Mouse (Mus musculus) embryonic facial prominence, embryonic 12.5 days (tissue): Measurements from ENCODE around the gene Zswim3. TPM values are rescaled to one million over a fixed set of nuclear protein-coding genes. Genes with fewer than 3 reads are reported as not detected.

Experiments used
- ATAC-seq: fragments of 200-750 bp; cut with Nextera tagmentation; 2 replicates; pipeline ENCODE4 v1.8.0; 2017; ENCODE audit not compliant: insufficient number of reproducible peaks, insufficient read depth, low FRiP score, low TSS enrichment
- H3K27ac ChIP-seq: fragments of 300-500 bp; sonication (generic); 2 replicates; pipeline ENCODE4 v1.5.1; 2016; ENCODE audit warnings: mild to moderate bottlenecking
- H3K27me3 ChIP-seq: fragments of 300-500 bp; sonication (generic); 2 replicates; pipeline ENCODE4 v1.6.1; 2016; ENCODE audit warnings: mild to moderate bottlenecking, moderate library complexity
- H3K36me3 ChIP-seq: fragments of 300-500 bp; sonication (generic); 2 replicates; pipeline ENCODE4 v1.6.1; 2016; ENCODE audit warnings: mild to moderate bottlenecking
- H3K4me1 ChIP-seq: fragments of 300-500 bp; sonication (generic); 2 replicates; pipeline ENCODE4 v1.6.1; 2016
- H3K4me2 ChIP-seq: fragments of 300-500 bp; sonication (generic); replicated peaks from 2 replicates; pipeline ENCODE4 v1.6.1; 2016; ENCODE audit warnings: mild to moderate bottlenecking, moderate library complexity
- H3K4me3 ChIP-seq: fragments of 300-500 bp; sonication (generic); 2 replicates; pipeline ENCODE4 v1.5.1; 2016; ENCODE audit warnings: mild to moderate bottlenecking
- H3K9ac ChIP-seq: fragments of 300-500 bp; sonication (generic); 2 replicates; pipeline ENCODE4 v1.6.1; 2016; ENCODE audit warnings: mild to moderate bottlenecking, moderate library complexity
- H3K9me3 ChIP-seq: fragments of 300-500 bp; sonication (generic); 2 replicates; pipeline ENCODE4 v1.6.1; 2016; ENCODE audit warnings: mild to moderate bottlenecking, moderate library complexity
- WGBS: fragments of 180-500 bp; shearing (Covaris S2); methylation state at CpG from one replicate; pipeline ENCODE4 v1.1.7; 2016; 5-methylcytosine and 5-hydroxymethylcytosine counted together
- polyA plus RNA-seq: library from polyadenylated mRNA; unstranded; fragments of >200 nt; fragmentation: Nextera tagmentation; extraction: Ambion mirVana; gene quantifications from 2 replicates; pipeline ENCODE4 v1.2.1, GENCODE M21; 2016

Gene Zswim3
- polyA plus RNA-seq, 1 experiment from 2014 or later: 9.5 TPM

DNA sequence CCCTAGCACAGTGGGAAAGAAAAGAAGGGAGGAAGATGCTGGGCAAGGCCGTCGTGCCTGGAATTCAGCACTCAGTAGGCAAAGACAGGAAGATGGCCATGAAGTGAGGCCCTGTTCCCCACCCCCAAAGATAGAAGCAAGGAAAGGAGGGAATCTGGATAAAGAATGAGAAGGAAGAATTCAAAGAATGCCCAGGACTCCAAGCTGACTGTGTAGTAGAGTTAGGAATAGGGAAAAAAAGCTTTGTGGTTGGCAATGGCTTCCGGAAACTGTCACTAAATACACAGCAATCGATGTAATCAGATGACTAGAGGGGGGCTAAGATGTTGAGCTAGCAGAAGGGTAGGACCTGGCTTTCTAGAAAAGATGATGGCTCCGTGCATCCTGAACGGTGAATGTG lies 12.3 kb downstream of the Zswim3 start:
- no peak for ATAC-seq
- no peak overlapping the region for H3K4me3 ChIP-seq
- no peak overlapping the region for H3K9ac ChIP-seq
- 85% methylated on average over 6 of the region's 6 CpGs for WGBS
- H3K27ac ChIP-seq: no peak overlapping the region
- no peaks in the 10 kb centered on the region for H3K9me3 ChIP-seq
- H3K27me3 ChIP-seq: no peaks in the 10 kb centered on the region
- no peak overlapping the region for H3K4me2 ChIP-seq
- H3K36me3 ChIP-seq: 0 out of 2 replicates have a peak, but pooled peaks cover 10% of the 10 kb centered on the region
- H3K4me1 ChIP-seq: 0 out of 2 replicates have a peak, but pooled peaks cover 4% of the 10 kb centered on the region

DNA sequence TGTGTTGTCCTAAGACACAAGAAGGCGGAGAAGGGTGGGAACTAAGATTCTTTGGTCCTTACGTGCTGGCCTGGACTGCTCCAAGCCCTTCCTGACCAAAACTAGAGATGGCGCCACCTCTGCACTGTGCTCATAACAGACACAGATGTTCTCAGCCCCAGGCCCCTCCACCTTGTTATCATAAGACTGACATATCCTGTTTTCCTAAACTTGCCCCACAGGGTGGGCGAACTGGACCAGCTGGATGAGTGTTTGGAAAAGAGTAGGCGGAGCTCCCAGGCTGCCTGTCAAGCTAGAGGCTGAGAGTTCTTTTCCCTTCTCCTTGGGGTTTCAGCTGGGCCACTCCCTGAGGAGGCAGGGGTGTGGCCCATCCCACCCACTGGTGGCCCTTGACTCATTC lies 12.8 kb downstream of the Zswim3 start:
- no peak overlapping the region for H3K4me3 ChIP-seq
- H3K9me3 ChIP-seq: no peaks in the 10 kb centered on the region
- no peak overlapping the region for H3K4me2 ChIP-seq
- ATAC-seq: no peak
- H3K27me3 ChIP-seq: no peaks in the 10 kb centered on the region
- H3K9ac ChIP-seq: no peak overlapping the region
- 0 out of 2 replicates have a peak, but pooled peaks cover 4% of the 10 kb centered on the region for H3K4me1 ChIP-seq
- 54% methylated on average over 5 of the region's 5 CpGs for WGBS
- H3K27ac ChIP-seq: no peak overlapping the region
- H3K36me3 ChIP-seq: 0 out of 2 replicates have a peak, but pooled peaks cover 10% of the 10 kb centered on the region

DNA sequence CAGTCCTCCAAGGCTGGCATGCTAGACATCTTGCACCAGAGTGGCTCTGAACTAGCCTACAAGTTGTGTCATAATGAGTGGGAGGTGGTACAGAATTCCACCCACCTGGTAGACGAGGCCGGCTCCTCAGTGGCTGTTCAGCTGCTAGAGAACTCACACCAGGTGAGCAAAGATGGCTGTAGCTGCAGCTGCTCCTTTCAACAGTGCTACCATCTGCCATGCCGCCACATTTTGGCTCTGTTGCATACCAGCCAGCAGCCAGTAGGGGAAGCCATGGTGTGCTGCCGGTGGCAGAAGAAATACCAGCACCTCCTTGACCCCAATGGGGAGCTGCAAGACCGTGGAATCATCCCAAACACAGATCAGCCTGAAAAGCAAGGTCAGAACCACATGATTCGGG lies 16.2 kb downstream of the Zswim3 start:
- WGBS: 90% methylated on average over 6 of the region's 6 CpGs
- Histone ChIP-seq H3K36me3 (peaks cover 25% of the 10 kb centered on the region), H3K27ac (no peak overlapping the region), H3K27me3 (no peaks in the 10 kb centered on the region), H3K4me1 (peaks cover 11% of the 10 kb centered on the region; the same call in 1 of the 2 replicates), H3K4me2 (no peak overlapping the region), H3K4me3 (no peak overlapping the region), H3K9ac (no peak overlapping the region), H3K9me3 (no peaks in the 10 kb centered on the region)
- ATAC-seq: no peak

DNA sequence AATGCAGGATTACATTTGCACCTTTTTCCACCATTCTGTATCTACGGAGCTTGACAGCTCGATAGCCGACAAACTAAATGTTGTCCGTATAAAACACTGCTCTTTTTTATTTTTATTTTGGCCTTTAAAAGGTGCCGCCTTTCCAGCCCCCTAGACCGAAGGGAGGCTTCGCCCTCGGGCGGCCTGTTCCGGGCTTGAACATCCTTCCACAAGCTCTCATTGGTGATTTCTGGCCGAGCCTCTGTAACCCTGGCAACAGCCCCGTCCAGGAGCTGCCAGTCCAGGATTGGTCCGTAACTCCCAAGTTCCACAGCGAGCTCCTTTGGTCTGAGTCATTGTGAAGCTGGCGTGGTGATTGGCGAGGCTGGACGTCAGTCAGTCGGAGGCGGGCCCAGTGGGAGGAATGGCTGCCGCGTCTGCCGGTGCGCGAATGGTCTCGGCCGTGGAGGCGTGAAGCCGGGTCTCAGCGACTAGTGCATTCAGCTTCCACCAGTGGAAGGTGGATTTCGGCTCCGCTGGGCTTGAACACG lies 17.8 kb downstream of the Zswim3 start, which contains the start of gene Zswim1:
Gene Zswim1 (plus strand): TSS at position 51 of the 530 bp plus-strand sequence.
- Histone ChIP-seq H3K4me1 (peaks cover 8% of the 10 kb centered on the region; the same call in 1 of the 2 replicates), H3K27ac (peak within 1 kb of the TSS; percentile 84), H3K27me3 (no peaks in the 10 kb centered on the region), H3K36me3 (peaks cover 41% of the 10 kb centered on the region), H3K9me3 (no peaks in the 10 kb centered on the region), H3K4me2 (peak within 1 kb of the TSS; percentile 52), H3K9ac (peak within 1 kb of the TSS; percentile 61), H3K4me3 (peak within 1 kb of the TSS; percentile 71)
- peak; percentile 99 for ATAC-seq
- 1% methylated on average over 32 of the region's 32 CpGs for WGBS

DNA sequence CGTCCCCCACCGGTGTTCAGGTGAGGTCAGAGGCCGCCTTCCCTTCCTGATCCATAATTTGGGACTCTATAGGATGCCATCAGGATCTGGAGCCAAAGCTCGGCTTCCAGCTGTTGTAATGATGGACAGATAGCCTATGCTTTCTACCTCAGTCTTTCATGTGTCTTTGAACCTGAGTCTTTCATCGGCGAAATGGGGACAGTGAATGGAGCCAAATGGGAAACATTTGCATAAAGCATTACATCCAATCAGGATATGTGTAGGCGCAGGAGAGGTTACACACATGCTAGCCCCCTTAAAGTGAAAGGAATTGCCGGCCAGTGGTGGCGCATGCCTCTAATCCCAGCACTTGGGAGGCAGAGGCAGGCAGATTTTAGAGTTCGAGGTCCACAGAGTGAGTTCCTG lies 18.3 kb downstream of the Zswim3 start:
- Histone ChIP-seq H3K27ac (peak overlapping the region; percentile 84), H3K9ac (peak overlapping the region; percentile 61), H3K9me3 (no peaks in the 10 kb centered on the region), H3K4me3 (peak overlapping the region; percentile 71), H3K4me2 (peak overlapping the region; percentile 52), H3K27me3 (no peaks in the 10 kb centered on the region), H3K36me3 (peaks cover 45% of the 10 kb centered on the region), H3K4me1 (peaks cover 7% of the 10 kb centered on the region; the same call in 1 of the 2 replicates)
- peak; percentile 25; the same call in 1 of the 2 replicates for ATAC-seq
- WGBS: 3% methylated on average over 10 of the region's 10 CpGs

DNA sequence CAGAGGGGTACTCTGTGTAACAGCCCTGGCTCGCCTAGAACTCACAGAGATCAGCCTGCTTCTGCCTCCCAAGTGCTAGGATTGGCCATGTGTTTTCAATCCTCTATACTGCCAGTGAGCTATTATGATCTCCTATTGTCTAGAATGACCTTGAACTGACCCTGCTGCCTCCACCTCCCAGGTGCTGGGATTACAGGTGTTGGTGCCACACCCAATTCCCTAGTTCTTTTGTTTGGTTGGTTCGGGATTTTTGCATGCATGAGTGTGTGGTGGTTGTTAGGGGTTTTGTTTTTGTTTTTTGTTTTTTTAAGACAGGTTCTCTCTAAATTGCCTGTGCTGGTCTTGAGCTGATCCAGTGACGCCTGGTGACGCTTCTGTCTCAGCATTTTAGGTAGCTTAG lies 19.1 kb downstream of the Zswim3 start:
- H3K27me3 ChIP-seq: no peaks in the 10 kb centered on the region
- H3K9ac ChIP-seq: no peak overlapping the region
- no peak overlapping the region for H3K4me3 ChIP-seq
- H3K4me1 ChIP-seq: peaks cover 7% of the 10 kb centered on the region; the same call in 1 of the 2 replicates
- no peak for ATAC-seq
- H3K4me2 ChIP-seq: no peak overlapping the region
- 92% methylated on average over 4 of the region's 4 CpGs for WGBS
- no peaks in the 10 kb centered on the region for H3K9me3 ChIP-seq
- peaks cover 53% of the 10 kb centered on the region for H3K36me3 ChIP-seq
- H3K27ac ChIP-seq: no peak overlapping the region

DNA sequence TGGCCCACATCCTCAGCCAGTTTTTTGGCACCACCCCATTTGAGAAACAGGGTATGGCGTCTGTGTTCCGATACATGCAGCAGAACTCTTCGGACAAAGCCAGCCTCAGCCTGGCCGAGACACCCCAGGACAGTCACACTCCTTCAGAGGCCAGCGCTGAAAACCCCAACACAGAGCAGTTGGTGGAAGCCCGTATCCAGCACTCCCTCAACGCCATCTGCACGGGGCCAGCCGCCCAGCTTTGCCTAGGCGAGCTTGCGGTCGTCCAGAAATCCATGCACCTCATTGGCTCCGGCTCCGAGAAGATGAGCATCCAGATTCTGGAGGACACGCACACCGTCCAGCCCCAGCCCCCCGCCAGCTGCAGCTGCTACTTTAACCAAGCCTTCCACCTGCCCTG lies 20.6 kb downstream of the Zswim3 start:
- Histone ChIP-seq H3K4me2 (no peak overlapping the region), H3K36me3 (peaks cover 52% of the 10 kb centered on the region)

DNA sequence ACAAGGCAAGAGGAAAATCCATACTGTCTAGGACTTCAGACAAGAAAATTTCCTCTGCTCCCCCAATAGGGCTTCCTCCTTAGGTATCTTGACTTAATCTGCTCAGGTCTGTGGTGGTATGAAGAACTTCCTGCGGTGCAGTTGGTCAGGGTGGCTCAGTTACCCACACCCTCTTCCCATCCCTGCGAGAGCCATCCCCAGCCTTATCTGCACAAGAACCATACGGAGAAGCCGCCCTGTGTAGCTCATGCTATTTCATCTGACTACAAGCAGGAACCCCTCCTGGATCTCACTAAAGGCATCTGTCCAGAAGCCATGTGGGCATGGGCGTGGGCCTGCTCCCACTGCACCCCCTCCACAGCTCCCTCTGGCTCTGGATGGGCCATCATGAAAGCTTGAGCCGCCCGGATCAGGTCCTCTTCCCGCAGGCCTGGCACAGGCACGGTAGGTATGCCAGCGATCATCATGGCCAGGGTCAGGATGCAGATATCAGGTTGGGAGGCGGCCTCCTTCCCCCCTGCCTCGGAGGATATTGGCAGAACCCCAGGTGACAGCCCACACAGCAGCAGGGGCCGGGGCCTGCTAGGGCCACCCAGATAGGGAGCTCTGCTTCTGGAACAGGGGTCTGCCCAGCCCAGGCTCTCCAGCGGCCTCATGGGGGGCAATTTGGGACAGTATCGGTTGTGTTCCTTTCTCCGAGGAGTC lies 22.4 kb downstream of the Zswim3 start:
- ATAC-seq: no peak
- Histone ChIP-seq H3K4me3 (no peak overlapping the region), H3K4me2 (no peak overlapping the region), H3K4me1 (peaks cover 7% of the 10 kb centered on the region; the same call in 1 of the 2 replicates), H3K27ac (no peak overlapping the region), H3K36me3 (peaks cover 44% of the 10 kb centered on the region), H3K9me3 (no peaks in the 10 kb centered on the region), H3K27me3 (no peaks in the 10 kb centered on the region), H3K9ac (no peak overlapping the region)
- WGBS: 90% methylated on average over 16 of the region's 16 CpGs

More for the DNA sequence above, 20.6 kb downstream of the Zswim3 start:
- no peaks in the 10 kb centered on the region for H3K27me3 ChIP-seq
- H3K9me3 ChIP-seq: no peaks in the 10 kb centered on the region
- ATAC-seq: no peak
- no peak overlapping the region for H3K27ac ChIP-seq
- no peak overlapping the region for H3K4me3 ChIP-seq
- H3K9ac ChIP-seq: no peak overlapping the region
- 96% methylated on average over 17 of the region's 17 CpGs for WGBS
- H3K4me1 ChIP-seq: peaks cover 7% of the 10 kb centered on the region; the same call in 1 of the 2 replicates

DNA sequence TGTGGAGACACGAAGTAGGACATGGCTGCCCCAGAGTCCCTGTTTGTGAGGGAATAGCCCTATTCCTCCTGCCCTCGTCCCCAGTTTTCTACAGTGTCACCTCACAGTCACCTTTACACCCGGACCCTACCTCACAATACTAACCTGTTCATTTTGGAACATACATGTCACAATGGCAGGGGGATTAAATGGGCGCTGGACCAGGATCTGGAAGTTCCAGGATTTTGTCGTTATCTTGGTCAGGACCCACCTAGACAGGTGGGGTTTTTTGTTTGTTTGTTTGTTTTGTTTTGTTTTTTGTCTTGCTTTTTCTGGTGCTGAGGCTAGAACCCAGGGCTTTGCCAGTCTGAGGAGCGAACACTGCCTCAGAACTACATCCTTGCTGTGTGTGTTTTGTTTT lies 23.5 kb downstream of the Zswim3 start, which contains the start of gene Spata25:
Gene Spata25 (minus strand): TSS at position 101 of the 400 bp plus-strand sequence.
- no peaks in the 10 kb centered on the region for H3K27me3 ChIP-seq
- no peaks in the 10 kb centered on the region for H3K9me3 ChIP-seq
- no peak for ATAC-seq
- no peak within 1 kb of the TSS for H3K27ac ChIP-seq
- H3K4me1 ChIP-seq: peaks cover 5% of the 10 kb centered on the region; the same call in 1 of the 2 replicates
- H3K9ac ChIP-seq: no peak within 1 kb of the TSS
- peaks cover 44% of the 10 kb centered on the region for H3K36me3 ChIP-seq
- no peak within 1 kb of the TSS for H3K4me3 ChIP-seq
- no peak within 1 kb of the TSS for H3K4me2 ChIP-seq
- WGBS: 86% methylated on average over 6 of the region's 6 CpGs

DNA sequence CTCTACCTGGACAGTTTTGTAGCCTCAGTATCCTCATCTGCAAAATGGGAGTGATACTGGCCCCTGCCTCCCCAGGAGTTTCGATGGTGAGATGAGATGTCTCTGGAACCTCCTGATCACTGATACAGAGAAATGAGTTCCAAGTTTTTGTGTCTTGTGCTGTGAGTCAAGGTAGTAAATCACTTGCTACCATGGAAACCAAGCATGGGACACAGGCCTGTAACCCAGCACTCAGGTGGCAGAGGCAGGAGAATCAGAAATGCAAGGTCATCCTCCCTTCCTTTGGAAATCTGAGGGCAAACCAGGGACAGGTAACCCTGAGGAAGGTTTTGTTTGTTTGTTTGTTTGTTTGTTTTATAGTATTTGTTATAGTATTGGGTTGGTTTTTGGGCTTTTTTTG lies 24.2 kb downstream of the Zswim3 start:
- ATAC-seq: no peak
- H3K9ac ChIP-seq: no peak overlapping the region
- H3K4me1 ChIP-seq: peaks cover 1% of the 10 kb centered on the region; the same call in 1 of the 2 replicates
- H3K9me3 ChIP-seq: no peaks in the 10 kb centered on the region
- H3K4me2 ChIP-seq: no peak overlapping the region
- peaks cover 44% of the 10 kb centered on the region for H3K36me3 ChIP-seq
- no peak overlapping the region for H3K27ac ChIP-seq
- 92% methylated on average over 1 of the region's 1 CpGs for WGBS
- H3K27me3 ChIP-seq: no peaks in the 10 kb centered on the region
- H3K4me3 ChIP-seq: no peak overlapping the region

DNA sequence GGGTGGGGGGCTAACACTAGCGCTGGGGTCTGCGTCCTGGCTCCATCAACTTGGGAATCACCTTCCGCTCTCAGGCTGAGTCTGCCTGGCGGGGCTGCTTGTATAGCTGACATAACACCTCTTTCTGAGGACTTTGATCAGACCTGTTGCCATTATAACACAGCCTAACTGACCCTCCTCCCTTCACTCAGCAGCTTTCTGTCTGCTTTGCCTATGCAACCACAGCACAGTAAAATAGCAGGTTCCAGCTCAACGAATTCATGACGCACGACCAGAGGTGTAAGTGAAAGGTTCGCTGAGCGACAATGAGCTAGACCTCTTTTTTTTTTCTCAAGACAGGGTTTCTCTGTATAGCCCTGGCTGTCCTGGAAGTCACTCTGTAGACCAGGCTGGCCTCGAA lies 26.1 kb downstream of the Zswim3 start:
- H3K4me1 ChIP-seq: peaks cover 10% of the 10 kb centered on the region; the same call in 1 of the 2 replicates
- no peak overlapping the region for H3K4me2 ChIP-seq
- no peaks in the 10 kb centered on the region for H3K27me3 ChIP-seq
- no peak for ATAC-seq
- peaks cover 29% of the 10 kb centered on the region for H3K36me3 ChIP-seq
- no peak overlapping the region for H3K9ac ChIP-seq
- no peak overlapping the region for H3K27ac ChIP-seq
- WGBS: 85% methylated on average over 10 of the region's 10 CpGs
- no peaks in the 10 kb centered on the region for H3K9me3 ChIP-seq
- no peak overlapping the region for H3K4me3 ChIP-seq
